Mouse (Mus musculus): ENCODE results near the gene B9d1. TPM values are rescaled to one million over a fixed set of nuclear protein-coding genes. Genes with fewer than 3 reads are reported as not detected.

The B9d1 gene
- polyA plus RNA-seq, 1 experiment from 2014 or later = 37.5 TPM

GRCm38 (mm10) chr11:61517971-61518370 lies 13.0 kb downstream of the B9d1 start:
- no peak overlapping the region for H3K9ac ChIP-seq (replicated peaks)
- no peaks in the 10 kb centered on the region for H3K27me3 ChIP-seq
- ATAC-seq (ENCODE audit: insufficient number of reproducible peaks, insufficient read depth, low FRiP score, low TSS enrichment, low read depth) = no peak
- no peak overlapping the region for H3K4me3 ChIP-seq (replicated peaks)
- no peaks in the 10 kb centered on the region for H3K4me1 ChIP-seq (replicated peaks)
- H3K9me3 ChIP-seq = no peaks in the 10 kb centered on the region
- no peak overlapping the region for H3K4me2 ChIP-seq
- H3K27ac ChIP-seq = no peak overlapping the region
- WGBS = 88% methylated on average over 1 of the region's 1 CpGs
- H3K36me3 ChIP-seq = peaks cover 76% of the 10 kb centered on the region

DNA sequence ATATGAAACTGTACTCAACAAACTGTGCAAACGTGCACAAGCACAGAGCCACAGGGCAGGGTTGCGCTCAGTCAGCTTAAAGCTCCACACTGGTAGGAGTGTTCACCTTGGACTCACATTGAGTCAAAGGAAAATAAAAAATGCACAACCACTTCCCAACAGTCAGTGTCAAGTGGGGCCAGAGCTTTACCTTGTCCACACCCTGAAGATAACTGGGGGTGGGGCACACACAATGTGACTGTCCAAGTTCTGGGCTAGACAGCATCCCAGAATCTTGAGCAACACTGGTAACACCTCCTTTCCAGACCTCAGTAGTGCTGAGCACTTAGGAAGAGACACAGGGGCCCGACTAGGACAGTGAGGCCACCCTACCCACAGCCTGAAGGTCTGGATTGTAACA lies 13.9 kb downstream of the B9d1 start:
- Histone ChIP-seq H3K27me3 (no peaks in the 10 kb centered on the region), H3K27ac (no peak overlapping the region), H3K4me3 (replicated peaks) (no peak overlapping the region), H3K4me2 (no peak overlapping the region), H3K36me3 (peaks cover 69% of the 10 kb centered on the region), H3K9ac (replicated peaks) (no peak overlapping the region), H3K9me3 (no peaks in the 10 kb centered on the region), H3K4me1 (replicated peaks) (no peaks in the 10 kb centered on the region)
- 90% methylated on average over 3 of the region's 3 CpGs for WGBS
- no peak for ATAC-seq (ENCODE audit: insufficient number of reproducible peaks, insufficient read depth, low FRiP score, low TSS enrichment, low read depth)

- H3K4me1 ChIP-seq (replicated peaks) = no peaks in the 10 kb centered on the region
- WGBS = 91% methylated on average over 3 of the region's 3 CpGs
- no peak for ATAC-seq (ENCODE audit: insufficient number of reproducible peaks, insufficient read depth, low FRiP score, low TSS enrichment, low read depth)
- H3K27ac ChIP-seq = no peak overlapping the region
- peaks cover 76% of the 10 kb centered on the region for H3K36me3 ChIP-seq
- no peak overlapping the region for H3K4me3 ChIP-seq (replicated peaks)
- no peaks in the 10 kb centered on the region for H3K27me3 ChIP-seq
- no peak overlapping the region for H3K9ac ChIP-seq (replicated peaks)
- no peak overlapping the region for H3K4me2 ChIP-seq
- no peaks in the 10 kb centered on the region for H3K9me3 ChIP-seq
These were observed 14.7 kb downstream of the B9d1 start for GRCm38 (mm10) chr11:61519484-61520107.

GRCm38 (mm10) chr11:61526872-61527271 lies 21.9 kb downstream of the B9d1 start:
- no peak overlapping the region for H3K27ac ChIP-seq
- no peak overlapping the region for H3K4me2 ChIP-seq
- no peaks in the 10 kb centered on the region for H3K27me3 ChIP-seq
- 97% methylated on average over 1 of the region's 1 CpGs for WGBS
- H3K4me1 ChIP-seq (replicated peaks) = no peaks in the 10 kb centered on the region
- H3K9me3 ChIP-seq = no peaks in the 10 kb centered on the region
- no peak for ATAC-seq (ENCODE audit: insufficient number of reproducible peaks, insufficient read depth, low FRiP score, low TSS enrichment, low read depth)
- H3K9ac ChIP-seq (replicated peaks) = no peak overlapping the region
- no peak overlapping the region for H3K4me3 ChIP-seq (replicated peaks)
- peaks cover 57% of the 10 kb centered on the region for H3K36me3 ChIP-seq

GRCm38 (mm10) chr11:61529268-61529713 lies 24.3 kb downstream of the B9d1 start:
- Histone ChIP-seq H3K4me2 (no peak overlapping the region), H3K4me1 (replicated peaks) (no peaks in the 10 kb centered on the region), H3K9me3 (no peaks in the 10 kb centered on the region), H3K36me3 (peaks cover 52% of the 10 kb centered on the region), H3K9ac (replicated peaks) (no peak overlapping the region), H3K27me3 (no peaks in the 10 kb centered on the region), H3K4me3 (replicated peaks) (no peak overlapping the region), H3K27ac (no peak overlapping the region)
- 58% methylated on average over 4 of the region's 4 CpGs for WGBS
- no peak for ATAC-seq (ENCODE audit: insufficient number of reproducible peaks, insufficient read depth, low FRiP score, low TSS enrichment, low read depth)

DNA sequence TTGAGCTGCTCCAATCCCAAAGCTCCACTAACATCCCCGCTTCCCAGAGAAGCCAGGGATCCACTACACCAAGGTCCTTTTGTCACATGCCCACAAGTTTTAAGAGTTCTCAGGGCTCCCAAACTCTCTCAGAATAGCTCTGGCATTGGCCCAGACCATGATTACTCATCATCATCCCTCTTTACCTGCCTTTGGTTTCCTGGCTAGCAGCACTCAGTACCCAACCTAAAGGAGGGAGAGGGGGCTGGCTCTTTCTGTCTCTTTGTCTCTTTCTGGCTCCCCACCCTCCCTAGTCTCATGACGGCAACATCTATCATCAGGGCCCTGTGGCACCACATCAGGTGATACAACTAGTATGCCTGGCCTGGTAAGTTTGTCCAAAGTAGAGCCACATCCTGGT lies 27.9 kb downstream of the B9d1 start:
- Histone ChIP-seq H3K9me3 (no peaks in the 10 kb centered on the region), H3K4me3 (replicated peaks) (no peak overlapping the region), H3K4me2 (no peak overlapping the region), H3K27ac (no peak overlapping the region), H3K4me1 (replicated peaks) (0 out of 2 replicates have a peak, but pooled peaks cover 2% of the 10 kb centered on the region), H3K9ac (replicated peaks) (no peak overlapping the region), H3K27me3 (no peaks in the 10 kb centered on the region), H3K36me3 (peaks cover 43% of the 10 kb centered on the region)
- no peak for ATAC-seq (ENCODE audit: insufficient number of reproducible peaks, insufficient read depth, low FRiP score, low TSS enrichment, low read depth)
- 86% methylated on average over 2 of the region's 2 CpGs for WGBS

DNA sequence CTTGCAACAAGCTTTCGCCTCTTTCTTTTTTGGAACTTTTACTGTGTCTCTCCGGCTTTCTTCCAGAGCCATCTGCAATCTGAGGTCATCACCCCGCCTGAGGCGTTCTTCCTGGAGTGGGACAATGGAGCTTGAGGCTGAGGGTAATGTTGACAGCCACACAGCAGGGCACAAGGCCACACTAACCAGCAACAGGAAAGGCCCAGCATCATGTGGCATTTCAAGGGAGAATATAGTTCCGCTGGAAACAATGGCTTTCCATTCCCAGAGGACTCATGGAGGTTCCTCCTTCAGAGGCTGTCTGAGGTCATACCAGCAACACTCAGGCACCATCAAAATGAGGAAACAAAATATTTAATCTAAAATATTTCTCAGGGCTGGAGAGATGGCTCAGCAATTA lies 28.6 kb downstream of the B9d1 start:
- Histone ChIP-seq H3K4me1 (replicated peaks) (0 out of 2 replicates have a peak, but pooled peaks cover 2% of the 10 kb centered on the region), H3K4me3 (replicated peaks) (no peak overlapping the region), H3K36me3 (peaks cover 48% of the 10 kb centered on the region), H3K4me2 (no peak overlapping the region), H3K9me3 (no peaks in the 10 kb centered on the region), H3K9ac (replicated peaks) (no peak overlapping the region), H3K27ac (no peak overlapping the region), H3K27me3 (no peaks in the 10 kb centered on the region)
- 77% methylated on average over 5 of the region's 5 CpGs for WGBS
- no peak for ATAC-seq (ENCODE audit: insufficient number of reproducible peaks, insufficient read depth, low FRiP score, low TSS enrichment, low read depth)

- Histone ChIP-seq H3K4me2 (no peak overlapping the region), H3K4me3 (replicated peaks) (no peak overlapping the region), H3K4me1 (replicated peaks) (0 out of 2 replicates have a peak, but pooled peaks cover 2% of the 10 kb centered on the region), H3K36me3 (peaks cover 44% of the 10 kb centered on the region; the same call in 1 of the 2 replicates), H3K9me3 (no peaks in the 10 kb centered on the region), H3K27ac (no peak overlapping the region), H3K27me3 (no peaks in the 10 kb centered on the region), H3K9ac (replicated peaks) (no peak overlapping the region; the same call in 1 of the 2 replicates)
- WGBS = 46% methylated on average over 1 of the region's 1 CpGs
- ATAC-seq (ENCODE audit: insufficient number of reproducible peaks, insufficient read depth, low FRiP score, low TSS enrichment, low read depth) = no peak
These were observed 30.6 kb downstream of the B9d1 start for GRCm38 (mm10) chr11:61535530-61535929.

- Histone ChIP-seq H3K27ac (no peak overlapping the region), H3K4me1 (replicated peaks) (0 out of 2 replicates have a peak, but pooled peaks cover 2% of the 10 kb centered on the region), H3K36me3 (peaks cover 42% of the 10 kb centered on the region; the same call in 1 of the 2 replicates), H3K4me3 (replicated peaks) (no peak overlapping the region), H3K4me2 (no peak overlapping the region), H3K27me3 (no peaks in the 10 kb centered on the region), H3K9ac (replicated peaks) (no peak overlapping the region), H3K9me3 (no peaks in the 10 kb centered on the region)
- ATAC-seq (ENCODE audit: insufficient number of reproducible peaks, insufficient read depth, low FRiP score, low TSS enrichment, low read depth) = no peak
- 84% methylated on average over 3 of the region's 3 CpGs for WGBS
These were observed 32.0 kb downstream of the B9d1 start for GRCm38 (mm10) chr11:61536952-61537351.

DNA sequence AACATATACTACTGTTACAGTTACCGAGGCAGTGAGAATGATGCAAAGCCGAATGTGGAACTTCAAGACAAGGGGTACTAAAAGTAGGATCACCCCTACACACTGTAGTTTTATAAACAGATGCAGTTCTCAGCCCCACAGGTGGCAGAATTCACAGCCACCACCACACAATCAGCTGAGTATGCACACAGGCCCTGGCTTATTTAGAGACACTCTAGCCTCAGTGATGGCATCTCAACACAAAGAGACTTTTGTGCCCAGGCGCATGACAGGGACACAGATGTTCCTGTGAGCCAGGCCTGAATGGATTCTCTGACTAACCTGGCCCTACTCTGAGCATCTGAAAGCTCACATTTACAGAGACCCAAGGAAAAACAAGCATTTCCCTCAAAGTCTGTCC lies 32.4 kb downstream of the B9d1 start:
- no peaks in the 10 kb centered on the region for H3K27me3 ChIP-seq
- no peak for ATAC-seq (ENCODE audit: insufficient number of reproducible peaks, insufficient read depth, low FRiP score, low TSS enrichment, low read depth)
- 0 out of 2 replicates have a peak, but pooled peaks cover 2% of the 10 kb centered on the region for H3K4me1 ChIP-seq (replicated peaks)
- H3K9me3 ChIP-seq = no peaks in the 10 kb centered on the region
- H3K36me3 ChIP-seq = peaks cover 43% of the 10 kb centered on the region; the same call in 1 of the 2 replicates
- no peak overlapping the region for H3K9ac ChIP-seq (replicated peaks)
- no peak overlapping the region for H3K4me2 ChIP-seq
- 92% methylated on average over 3 of the region's 3 CpGs for WGBS
- no peak overlapping the region for H3K4me3 ChIP-seq (replicated peaks)
- H3K27ac ChIP-seq = no peak overlapping the region

GRCm38 (mm10) chr11:61540642-61541041 lies 35.7 kb downstream of the B9d1 start:
- Histone ChIP-seq H3K4me3 (replicated peaks) (no peak overlapping the region), H3K36me3 (peaks cover 59% of the 10 kb centered on the region), H3K4me2 (no peak overlapping the region), H3K27me3 (no peaks in the 10 kb centered on the region), H3K9me3 (no peaks in the 10 kb centered on the region), H3K27ac (no peak overlapping the region), H3K4me1 (replicated peaks) (no peaks in the 10 kb centered on the region), H3K9ac (replicated peaks) (no peak overlapping the region)
- ATAC-seq (ENCODE audit: insufficient number of reproducible peaks, insufficient read depth, low FRiP score, low TSS enrichment, low read depth) = no peak
- WGBS = 82% methylated on average over 7 of the region's 7 CpGs

DNA sequence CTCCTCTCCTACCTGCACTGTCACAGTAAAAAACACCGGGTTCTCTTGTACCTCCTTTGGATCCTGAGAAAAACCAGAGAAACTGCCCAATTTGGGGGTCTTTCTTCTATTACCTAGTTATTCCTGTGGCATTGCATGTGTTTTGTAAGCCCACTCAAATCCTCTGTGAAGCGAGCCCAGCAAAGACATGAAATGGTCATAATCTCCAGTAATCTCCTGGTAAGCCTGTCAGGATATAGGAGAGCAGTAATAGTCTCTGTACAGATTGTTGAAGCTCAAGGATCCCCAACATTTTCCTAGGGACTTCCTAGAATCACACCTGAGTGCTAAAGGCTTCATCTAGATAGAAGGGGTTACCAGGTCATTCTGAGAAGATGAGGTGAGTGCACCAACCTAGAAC lies 36.2 kb downstream of the B9d1 start:
- Histone ChIP-seq H3K4me1 (replicated peaks) (no peaks in the 10 kb centered on the region), H3K27me3 (no peaks in the 10 kb centered on the region), H3K4me2 (no peak overlapping the region), H3K9me3 (no peaks in the 10 kb centered on the region), H3K27ac (no peak overlapping the region), H3K4me3 (replicated peaks) (no peak overlapping the region), H3K36me3 (peaks cover 64% of the 10 kb centered on the region), H3K9ac (replicated peaks) (no peak overlapping the region)
- WGBS = 79% methylated on average over 2 of the region's 2 CpGs
- ATAC-seq (ENCODE audit: insufficient number of reproducible peaks, insufficient read depth, low FRiP score, low TSS enrichment, low read depth) = no peak
